Mouse (Mus musculus) 3134 (cell line): ENCODE measurements around the gene Crybg1.
A peak's percentile ranks its signal among the peaks of the same experiment; 100 is the strongest.

ENCODE experiments used
- DNase-seq: peaks from one replicate; pipeline ENCODE4 v3.0.0-alpha.2; 2011; ENCODE audit warnings: low spot score; ENCODE audit not compliant: insufficient read length; ENCODE audit errors: extremely low read depth

Crybg1 gene

GRCm38 (mm10) chr10:43900883-43901570, 247.6 kb downstream of the Crybg1 start:
- peak; percentile 6 for DNase-seq
